Mouse (Mus musculus) left cerebral cortex, postnatal 14 days (tissue): ENCODE data around the gene Gm27029. TPM values are rescaled to one million over a fixed set of nuclear protein-coding genes. Genes with fewer than 3 reads are reported as not detected.
A peak's percentile ranks its signal among the peaks of the same experiment; 100 is the strongest.
"Not testable (repeated sequence)": the region's sequence is repeated elsewhere in the genome, so short reads cannot be mapped to it uniquely, and the experiment has no call there.

Source experiments
- DNase-seq, 2 experiments: peaks; one replicate each; pipeline ENCODE4 v3.0.0; 2021 to 2022; ENCODE audit warnings: low spot score in 2 of 2, mixed read lengths in 1 of 2
- intact Hi-C: fragments of 180-260 bp; cut with DNase I; formaldehyde crosslinking; loops from one replicate; pipeline ENCODE4 v1.15.1; 2025
- long read RNA-seq, 2 experiments: library from polyadenylated mRNA; stranded (forward); transcript quantifications; one replicate each; pipeline ENCODE4 v2.0.0; 2021
- total RNA-seq, 2 experiments: library from RNA; stranded (reverse); gene quantifications; 2 replicates each; pipeline ENCODE4 v1.2.3; 2021

Gene Gm27029
- total RNA-seq: 1 to 10 TPM; 4.5 to 9.7 TPM
- long read RNA-seq, experiment 1: 0 reads
- long read RNA-seq, experiment 2, partial matches to known transcripts: 0 of 1 reads
- long read RNA-seq, experiment 2, other reads (novel, unspliced or antisense): 1 of 1 reads

DNA sequence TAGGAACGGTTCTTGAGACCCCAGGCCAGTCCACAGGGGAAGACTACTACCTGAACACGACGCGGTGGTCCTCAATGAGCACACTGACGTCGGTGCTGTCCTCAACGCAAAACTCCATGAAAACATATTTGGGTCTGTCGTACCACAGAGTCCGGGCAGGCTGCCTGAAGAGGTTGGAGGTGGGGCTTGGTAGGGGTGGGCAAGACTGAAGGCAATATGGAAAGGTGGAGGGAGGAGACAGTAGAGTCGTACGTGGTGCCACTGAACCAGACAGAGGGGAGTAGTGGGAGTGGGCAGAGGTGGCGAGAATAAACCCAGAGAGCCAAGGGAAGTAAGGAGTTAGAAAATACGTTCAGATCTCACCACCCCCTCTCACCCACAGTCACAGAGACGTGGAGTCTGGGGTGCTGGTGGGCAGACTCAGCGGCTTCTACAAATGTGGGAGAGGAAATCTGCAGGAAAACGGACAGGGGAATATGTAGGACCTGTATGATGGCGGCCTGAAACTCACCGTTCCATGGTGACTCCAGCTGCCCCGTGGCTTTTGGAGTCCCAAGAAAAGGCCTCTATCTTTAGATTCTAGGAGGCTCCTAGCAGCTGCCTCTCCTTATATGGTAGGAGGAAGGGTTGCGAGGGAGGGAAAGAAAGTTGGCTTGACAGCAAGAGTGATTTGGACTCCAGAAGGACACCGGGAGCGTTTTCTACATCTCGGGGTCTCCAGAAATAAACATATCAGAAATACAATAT lies at the start of gene Gm27029:
TSS of gene Gm27029 (minus strand) at position 692 of the 747 bp plus-strand sequence.
- intact Hi-C loops: no loop called here

GRCm38 (mm10) chr11:101474298-101474697 lies 49.7 kb upstream of the Gm27029 start:
- intact Hi-C loops: no loop called here
- no peak for DNase-seq

More for the DNA sequence above, at the start of gene Gm27029:
- peak in 1 of 2 experiments; percentile 36 for DNase-seq

GRCm38 (mm10) chr11:101473686-101474085 lies 49.1 kb upstream of the Gm27029 start:
- intact Hi-C loops, DNase-seq: not testable (repeated sequence)

- intact Hi-C loops: no loop called here
- DNase-seq: peak; percentile 49 to 67
Measured at GRCm38 (mm10) chr11:101472336-101472735, 47.7 kb upstream of the Gm27029 start.

- intact Hi-C loops: no loop called here
- no peak for DNase-seq
Measured at GRCm38 (mm10) chr11:101471926-101472325, 47.3 kb upstream of the Gm27029 start.

- no peak for DNase-seq
- intact Hi-C loops: no loop called here
Measured at GRCm38 (mm10) chr11:101470206-101470605, 45.6 kb upstream of the Gm27029 start.

- DNase-seq: no peak
- intact Hi-C loops: loop anchor here (5.0 kb wide), 2 partner anchors 48 to 83 kb away; partner anchors contain the start of genes Brca1 and Nbr1
Measured at GRCm38 (mm10) chr11:101469155-101469554, 44.6 kb upstream of the Gm27029 start.

DNA sequence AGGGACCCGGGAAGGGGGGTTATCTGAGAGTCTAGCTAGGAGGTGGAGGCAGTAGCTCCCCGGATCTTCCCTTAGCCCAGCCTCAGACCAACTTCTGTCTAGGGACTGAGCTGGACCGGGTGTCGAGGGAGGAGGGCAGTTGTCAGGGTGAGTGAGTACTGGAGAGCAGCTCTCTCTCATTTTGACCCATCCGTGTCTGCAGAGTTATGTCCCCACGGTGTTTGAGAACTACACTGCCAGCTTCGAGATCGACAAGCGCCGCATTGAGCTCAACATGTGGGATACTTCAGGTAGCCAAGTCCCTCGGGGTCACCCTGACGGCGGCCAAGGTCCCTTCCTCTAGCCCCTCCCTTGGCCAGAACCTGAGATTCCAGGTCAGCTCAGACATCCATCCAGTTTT lies 44.1 kb upstream of the Gm27029 start:
- DNase-seq: no peak
- intact Hi-C loops: loop anchor here (5.0 kb wide), 2 partner anchors 49 to 84 kb away; partner anchors contain the start of genes Brca1 and Nbr1

GRCm38 (mm10) chr11:101468263-101468688 lies 43.7 kb upstream of the Gm27029 start:
- intact Hi-C loops: loop anchor here (5.0 kb wide), 2 partner anchors 49 to 84 kb away; partner anchors contain the start of genes Brca1 and Nbr1
- no peak for DNase-seq

- peak; percentile 64 to 83 for DNase-seq
- intact Hi-C loops: loop anchor here (5.0 kb wide), 2 partner anchors 50 to 85 kb away; partner anchors contain the start of genes Brca1 and Nbr1
Measured at GRCm38 (mm10) chr11:101467477-101468262, 43.1 kb upstream of the Gm27029 start.

DNA sequence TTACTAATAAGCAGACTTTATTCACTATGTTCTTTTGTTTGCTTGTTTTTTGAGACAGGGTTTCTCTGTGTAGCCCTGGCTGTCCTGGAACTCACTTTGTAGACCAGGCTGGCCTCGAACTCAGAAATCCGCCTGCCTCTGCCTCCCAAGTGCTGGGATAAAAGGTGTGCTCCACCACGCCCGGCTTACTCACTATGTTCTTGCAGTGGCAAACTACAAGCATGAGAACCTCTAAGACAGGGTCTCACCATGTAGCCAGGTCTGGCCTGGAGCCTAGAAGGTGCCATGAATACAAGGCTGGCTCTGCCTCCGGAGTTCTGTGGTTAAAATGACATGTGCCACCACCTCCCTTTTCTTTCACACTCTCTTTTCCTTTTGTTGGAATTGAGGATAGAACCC lies 42.0 kb upstream of the Gm27029 start:
- intact Hi-C loops: loop anchor here (5.0 kb wide), 2 partner anchors 51 to 86 kb away; partner anchors contain the start of genes Brca1 and Nbr1
- not testable (repeated sequence) for DNase-seq

- intact Hi-C loops: loop anchor here (5.0 kb wide), 2 partner anchors 51 to 86 kb away; partner anchors contain the start of genes Brca1 and Nbr1
- peak in 1 of 2 experiments; percentile 55 for DNase-seq
Measured at GRCm38 (mm10) chr11:101465869-101466551, 41.4 kb upstream of the Gm27029 start, which contains the start of gene Vat1. Vat1 (minus strand) TSS chr11:101466230.

- no peak for DNase-seq
- intact Hi-C loops: loop anchor here (5.0 kb wide), 2 partner anchors 52 to 87 kb away; partner anchors contain the start of genes Brca1 and Nbr1
Measured at GRCm38 (mm10) chr11:101465101-101465868, 40.7 kb upstream of the Gm27029 start.

- no peak for DNase-seq
- intact Hi-C loops: loop anchor here (5.0 kb wide), 2 partner anchors 53 to 88 kb away; partner anchors contain the start of genes Brca1 and Nbr1
Measured at GRCm38 (mm10) chr11:101464211-101465100, 39.9 kb upstream of the Gm27029 start, which contains the start of gene Rnd2. Rnd2 (plus strand) TSS chr11:101464999.

GRCm38 (mm10) chr11:101462583-101463440 lies 38.2 kb upstream of the Gm27029 start:
- intact Hi-C loops: no loop called here
- DNase-seq: no peak

GRCm38 (mm10) chr11:101462141-101462540 lies 37.5 kb upstream of the Gm27029 start:
- DNase-seq: no peak
- intact Hi-C loops: no loop called here
